Mouse (Mus musculus): ENCODE measurements around the gene Il18rap.

Il18rap gene

DNA sequence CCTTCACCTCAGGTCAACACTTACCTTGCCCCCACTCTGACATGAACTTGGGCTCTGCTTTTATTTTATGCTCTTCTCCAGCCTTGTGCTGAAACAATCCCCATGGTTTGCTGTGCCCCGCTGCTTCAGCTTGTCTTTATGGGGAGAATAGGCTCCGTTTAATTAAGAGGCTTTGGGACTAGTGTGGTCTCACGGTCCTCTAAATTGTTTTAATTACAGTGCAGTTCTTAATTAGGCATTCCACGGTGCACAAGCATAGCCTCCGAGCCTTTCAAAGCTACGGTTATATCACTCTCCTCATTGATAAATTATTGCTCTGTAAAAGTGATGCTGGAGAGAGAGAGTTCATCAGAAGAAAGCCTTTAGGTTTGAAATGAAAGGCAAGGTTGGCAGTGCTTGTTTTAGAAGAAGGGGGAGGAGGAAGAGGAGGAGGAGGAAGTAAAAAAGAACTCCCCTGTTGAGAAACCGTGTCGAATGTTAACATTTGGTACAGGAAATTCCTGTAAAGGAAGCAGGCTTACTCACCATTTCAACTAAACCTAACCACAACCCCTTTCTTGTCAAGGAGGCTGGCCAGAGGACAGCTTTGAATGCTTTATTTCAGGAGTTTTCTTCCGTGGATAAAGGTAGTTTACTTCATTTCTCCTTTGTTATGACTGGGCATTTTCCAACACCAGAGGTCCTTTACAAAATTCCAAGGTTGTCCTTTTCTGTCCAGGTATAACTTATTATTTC is at the start of gene Il18rap:
Il18rap (plus strand) TSS at position 512 of the 735 bp plus-strand sequence.
- DNase-seq (ENCODE audit: low read depth, low spot score) = no peak

DNA sequence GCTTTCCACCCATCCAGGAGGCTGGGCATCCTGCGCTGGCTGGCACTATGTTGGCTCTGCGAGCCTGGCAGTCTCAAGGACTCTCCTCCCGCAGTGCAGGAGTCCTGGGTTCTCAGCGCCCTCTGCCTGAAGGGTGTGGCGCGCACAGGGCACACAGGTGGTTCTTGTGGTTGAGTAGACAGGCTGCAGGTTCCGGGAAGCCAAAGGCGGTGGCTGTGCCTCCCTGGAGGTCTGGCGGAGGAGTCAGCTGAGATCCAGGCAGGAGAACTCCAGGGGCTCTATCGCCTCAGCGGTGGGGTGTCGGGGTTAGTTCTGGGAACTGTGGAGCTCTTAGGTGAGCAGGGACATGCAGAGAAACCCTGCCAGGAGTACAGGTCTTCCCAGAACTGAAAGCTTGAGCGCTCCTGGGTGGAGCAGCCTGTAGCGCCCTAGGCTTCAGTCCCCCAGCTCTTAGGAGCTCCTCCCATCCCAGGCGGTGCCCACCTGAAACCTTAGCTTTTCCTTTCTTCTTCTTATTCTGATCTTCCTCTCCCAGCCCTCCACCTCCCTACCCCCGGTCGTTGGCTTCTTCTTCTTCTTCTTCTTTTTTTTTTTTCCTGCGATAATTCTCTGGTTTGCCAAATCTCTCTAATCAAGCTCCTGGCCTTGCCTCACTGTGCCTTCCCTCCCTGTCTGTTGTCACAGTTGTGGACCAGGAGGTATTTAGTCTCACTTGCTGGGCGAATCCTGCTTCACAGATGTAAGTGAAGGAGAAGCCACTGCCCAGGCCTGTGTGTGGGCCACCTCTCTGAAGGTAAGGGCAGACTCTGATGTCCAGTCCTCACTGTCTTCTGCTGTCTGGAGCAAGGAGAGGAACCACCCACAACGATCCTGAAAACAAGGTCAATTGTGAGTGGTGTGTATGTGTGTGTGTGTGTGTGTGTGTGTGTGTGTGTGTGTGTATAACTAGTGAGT is 49.4 kb upstream of the Il18rap start, which contains the start of gene Il18r1:
Il18r1 (plus strand) TSS at position 76 of the 954 bp plus-strand sequence.
- peak; percentile 25 for DNase-seq (ENCODE audit: low read depth, low spot score)

GRCm38 (mm10) chr1:40467306-40467705 is 47.9 kb upstream of the Il18rap start:
- no peak for DNase-seq (ENCODE audit: low read depth, low spot score)

GRCm38 (mm10) chr1:40468805-40469204 is 46.4 kb upstream of the Il18rap start:
- DNase-seq (ENCODE audit: low read depth, low spot score) = no peak

- DNase-seq (ENCODE audit: low read depth, low spot score) = no peak
Observed at GRCm38 (mm10) chr1:40469900-40470299, 45.3 kb upstream of the Il18rap start.

DNA sequence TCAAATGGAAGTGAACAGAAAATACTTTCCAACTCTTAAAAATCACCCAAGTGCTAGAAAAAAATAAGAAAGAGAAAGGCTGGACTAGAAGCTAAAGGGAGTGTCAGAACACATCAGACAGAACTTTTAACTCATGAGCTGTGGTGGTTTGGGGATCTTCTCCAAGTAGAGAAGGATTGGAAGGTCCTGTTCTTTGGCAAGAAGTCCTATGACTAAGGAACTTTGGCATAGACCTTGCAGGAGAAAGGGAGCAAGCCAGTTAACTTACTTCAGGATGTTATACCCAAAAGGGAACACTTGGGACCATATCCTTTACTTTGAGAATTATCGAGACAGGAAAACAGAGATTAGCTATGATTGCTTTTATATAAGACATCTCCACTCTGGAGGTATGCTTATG is 42.8 kb upstream of the Il18rap start:
- no peak for DNase-seq (ENCODE audit: low read depth, low spot score)

GRCm38 (mm10) chr1:40473640-40474039 is 41.5 kb upstream of the Il18rap start:
- no peak for DNase-seq (ENCODE audit: low read depth, low spot score)

DNA sequence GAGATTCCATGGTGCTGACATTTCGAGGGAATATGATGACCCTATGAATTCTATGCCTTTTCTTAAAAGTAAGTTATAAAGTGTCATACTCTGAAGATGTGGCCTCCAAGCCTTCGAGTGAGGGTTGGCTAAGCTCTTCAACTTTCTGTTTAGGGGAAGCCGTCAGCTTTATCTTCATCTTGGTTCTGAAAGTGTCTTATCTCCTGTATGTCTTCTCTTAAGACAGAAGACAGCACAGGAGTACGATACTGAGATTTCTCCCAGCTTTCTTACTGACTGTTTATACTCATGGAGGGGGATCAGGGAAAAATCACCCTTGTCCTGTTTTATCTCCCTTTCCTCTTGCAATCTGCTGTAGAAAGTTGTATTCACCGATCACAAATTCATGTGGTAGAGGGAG is 40.8 kb upstream of the Il18rap start:
- no peak for DNase-seq (ENCODE audit: low read depth, low spot score)

DNA sequence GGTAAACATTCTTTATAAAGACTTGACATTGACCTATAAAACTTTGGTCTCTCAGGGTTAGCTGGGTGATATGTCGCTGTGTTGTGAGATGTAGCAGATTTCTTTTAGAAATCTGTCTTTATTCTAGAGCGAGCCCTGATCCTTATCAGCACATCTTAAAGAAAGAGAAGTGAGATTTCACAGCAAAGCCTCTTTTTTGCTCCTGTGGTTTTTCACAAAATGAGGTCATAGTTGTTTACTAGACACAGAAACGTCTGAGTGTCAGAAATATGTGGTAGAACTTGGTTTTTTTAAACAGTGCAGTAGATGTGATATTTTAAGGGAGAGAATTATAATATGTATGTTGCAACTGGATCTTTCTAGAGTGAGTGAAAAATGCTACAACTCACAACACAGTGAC is 39.5 kb upstream of the Il18rap start:
- DNase-seq (ENCODE audit: low read depth, low spot score) = no peak

DNA sequence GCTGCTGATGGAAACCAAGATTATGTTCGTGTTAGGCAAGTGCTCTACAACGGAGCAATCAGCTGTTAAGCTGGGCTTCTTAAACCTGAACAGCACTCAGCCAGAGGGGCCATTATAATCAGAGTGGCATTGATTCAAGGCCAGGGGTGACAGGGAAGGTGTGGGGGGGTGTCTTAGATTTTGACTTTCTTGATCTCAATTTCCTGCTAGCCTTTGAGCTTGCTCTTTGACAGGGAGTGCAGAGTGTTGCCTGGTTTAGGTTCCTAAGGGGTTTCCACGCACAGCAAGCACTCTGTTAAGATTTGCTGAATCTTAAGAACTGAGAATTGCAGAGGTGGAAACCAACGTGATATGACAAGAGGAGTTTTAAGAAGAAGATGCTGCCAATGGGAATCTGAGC is 38.4 kb upstream of the Il18rap start:
- no peak for DNase-seq (ENCODE audit: low read depth, low spot score)

GRCm38 (mm10) chr1:40479505-40479923 is 35.6 kb upstream of the Il18rap start:
- DNase-seq (ENCODE audit: low read depth, low spot score) = no peak

DNA sequence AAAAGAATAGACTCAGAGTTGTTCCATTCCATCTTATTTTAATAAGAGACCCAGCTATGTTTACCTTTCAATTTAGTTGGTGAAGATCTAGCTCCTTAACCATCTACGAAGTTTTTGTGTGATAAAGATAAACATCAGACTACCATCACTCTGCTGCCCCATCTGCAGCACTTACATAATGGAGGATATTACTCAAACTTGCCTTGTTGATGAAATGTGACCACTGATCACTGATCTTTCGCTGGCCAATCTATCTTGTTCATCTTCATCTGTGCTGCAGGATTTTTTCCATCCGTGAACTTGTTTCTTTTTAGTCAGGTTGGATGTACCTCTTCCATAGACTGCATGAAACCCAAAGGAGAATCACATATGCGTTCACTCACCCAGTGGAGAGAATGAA is 20.6 kb upstream of the Il18rap start:
- DNase-seq (ENCODE audit: low read depth, low spot score) = no peak

- no peak for DNase-seq (ENCODE audit: low read depth, low spot score)
Observed at GRCm38 (mm10) chr1:40499708-40500107, 15.5 kb upstream of the Il18rap start.

DNA sequence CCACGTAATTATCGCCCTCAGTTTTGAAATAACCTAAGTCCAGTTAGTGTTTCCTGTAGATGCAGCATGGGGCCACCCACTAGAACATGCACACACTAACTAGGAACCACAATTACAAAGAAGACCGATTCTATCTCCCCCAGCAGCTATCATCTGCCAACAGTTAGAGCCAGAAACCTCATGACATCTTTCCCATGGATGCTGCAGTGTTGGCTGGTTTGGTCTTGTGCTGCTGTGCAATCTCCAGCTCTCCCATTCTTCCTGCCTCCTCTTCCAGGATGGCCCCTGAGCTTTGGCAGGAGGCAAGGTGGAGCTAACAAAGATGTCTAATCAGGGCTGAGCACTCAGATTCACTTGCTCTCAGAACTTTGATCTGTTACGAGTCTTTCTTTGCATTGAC is 14.0 kb upstream of the Il18rap start:
- DNase-seq (ENCODE audit: low read depth, low spot score) = no peak

DNA sequence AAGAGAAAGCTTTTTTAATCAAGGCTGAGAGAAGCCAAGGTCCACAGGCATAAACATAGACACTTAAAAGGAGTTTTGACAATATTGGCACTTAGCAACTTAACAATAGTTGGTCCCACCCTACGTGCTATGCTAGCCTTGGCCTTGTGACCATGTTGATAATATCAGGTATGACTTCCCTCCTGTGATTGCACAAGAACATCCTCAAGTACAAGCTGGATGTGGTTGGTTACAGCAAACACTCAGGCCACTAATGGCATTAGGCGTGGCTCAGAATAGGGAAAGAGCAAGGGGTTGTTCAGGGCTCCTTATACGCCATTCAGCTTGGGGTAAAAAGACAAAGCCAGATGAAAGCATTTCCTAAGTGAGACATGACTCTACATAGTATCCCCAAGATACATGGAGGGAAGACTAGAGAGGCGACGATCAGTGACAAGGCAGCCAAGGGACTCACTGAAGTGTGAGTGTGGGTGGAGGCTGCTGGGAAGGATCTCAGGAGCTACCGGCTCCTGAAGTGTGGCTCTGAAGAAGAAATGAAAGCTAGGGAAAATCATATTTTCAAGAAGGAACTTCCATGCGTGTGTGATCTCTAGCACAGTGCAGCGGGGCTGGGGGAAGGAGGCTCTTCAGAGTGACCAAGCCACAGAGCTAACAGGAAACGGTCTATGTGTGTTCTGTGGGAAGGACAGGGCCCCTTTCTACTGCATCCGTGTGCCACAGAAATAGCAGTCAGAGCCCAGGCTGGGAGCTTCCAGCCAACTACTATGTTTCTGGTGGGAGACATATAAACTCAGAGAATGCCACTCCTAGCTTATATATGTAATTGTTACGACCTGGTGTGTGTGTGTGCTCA is 13.4 kb upstream of the Il18rap start:
- no peak for DNase-seq (ENCODE audit: low read depth, low spot score)

DNA sequence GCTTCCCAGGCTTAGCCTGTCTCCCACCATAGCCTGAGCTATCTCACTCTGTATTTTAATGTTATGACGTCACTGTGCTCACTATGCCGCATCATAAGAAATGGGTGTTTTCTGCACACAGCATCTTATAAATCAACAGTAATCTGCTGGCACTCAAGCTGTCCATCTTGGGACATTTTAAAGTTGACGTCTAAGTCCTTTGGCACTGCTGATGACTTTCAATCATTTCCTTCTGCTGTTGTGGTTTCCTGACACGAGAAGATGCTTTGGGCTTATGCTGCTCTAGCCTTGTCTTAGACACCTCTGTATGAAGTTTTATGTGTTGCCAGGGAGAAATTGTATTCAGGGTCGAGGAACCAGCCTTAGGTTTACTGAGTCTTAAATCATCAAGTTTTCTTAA is 10.6 kb upstream of the Il18rap start:
- DNase-seq (ENCODE audit: low read depth, low spot score) = no peak

GRCm38 (mm10) chr1:40516364-40516763 is 1.2 kb downstream of the Il18rap start:
- no peak for DNase-seq (ENCODE audit: low read depth, low spot score)

- DNase-seq (ENCODE audit: low read depth, low spot score) = no peak
Observed at GRCm38 (mm10) chr1:40522918-40523317, 7.8 kb downstream of the Il18rap start.

- DNase-seq (ENCODE audit: low read depth, low spot score) = no peak
Observed at GRCm38 (mm10) chr1:40523971-40524722, 9.0 kb downstream of the Il18rap start.

- DNase-seq (ENCODE audit: low read depth, low spot score) = no peak
Observed at GRCm38 (mm10) chr1:40529287-40529686, 14.1 kb downstream of the Il18rap start.

DNA sequence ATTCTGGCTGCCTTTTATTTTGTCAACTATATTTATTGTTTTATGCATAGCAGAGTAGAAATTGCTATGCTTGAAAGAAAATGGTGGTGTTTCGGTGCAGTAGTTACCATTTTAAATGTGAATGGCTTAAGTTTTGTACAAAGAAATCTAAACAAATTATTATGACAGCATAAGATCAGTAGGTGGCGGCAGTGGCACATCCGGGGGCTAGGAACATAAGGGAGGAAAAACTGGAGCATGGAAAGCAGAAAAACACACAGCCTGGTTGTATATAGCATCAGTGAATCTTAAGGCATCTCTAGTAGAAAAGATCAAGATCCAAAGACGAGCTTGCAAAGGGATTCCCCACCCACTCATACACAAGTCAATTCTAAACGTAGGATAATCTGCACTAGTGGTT is 22.4 kb downstream of the Il18rap start:
- DNase-seq (ENCODE audit: low read depth, low spot score) = no peak

All from ZHBTc4 (cell line).